Mouse (Mus musculus): Measurements from ENCODE around the gene Dscaml1.

DNA sequence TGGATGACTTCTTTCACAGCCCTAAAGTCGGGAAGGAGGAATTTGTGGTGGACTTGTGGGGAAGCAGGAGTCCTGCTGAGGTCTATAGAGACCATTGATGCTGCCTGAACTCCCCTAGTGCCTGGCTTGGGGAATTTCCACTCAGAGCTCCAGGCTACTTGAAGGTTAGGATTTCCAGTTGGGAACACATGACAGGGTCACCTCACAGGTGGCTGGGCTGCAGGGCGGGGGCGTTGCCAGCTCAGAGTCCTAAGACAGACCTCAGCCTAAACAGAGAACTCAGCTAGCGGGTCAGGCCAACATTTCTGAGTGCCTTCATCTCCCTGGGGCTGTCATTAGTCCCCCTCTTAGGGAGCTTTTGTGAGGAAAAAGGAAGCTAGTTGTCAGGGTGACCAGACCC is 24.6 kb upstream of the Dscaml1 start:
- no peak for TF ChIP-seq CTCF (IDR thresholded peaks at IDR 0.05; ENCODE audit: extremely low read depth, insufficient read depth, insufficient read length, insufficient replicate concordance)
- TF ChIP-seq POLR2A (IDR thresholded peaks at IDR 0.05; ENCODE audit: low read depth, low read length) = no peak
